Mouse (Mus musculus): ENCODE measurements around the gene Aig1. TPM values are rescaled to one million over a fixed set of nuclear protein-coding genes. Genes with fewer than 3 reads are reported as not detected.

Gene Aig1
- polyA plus RNA-seq, 1 experiment from 2014 or later, result 22.0 TPM

DNA sequence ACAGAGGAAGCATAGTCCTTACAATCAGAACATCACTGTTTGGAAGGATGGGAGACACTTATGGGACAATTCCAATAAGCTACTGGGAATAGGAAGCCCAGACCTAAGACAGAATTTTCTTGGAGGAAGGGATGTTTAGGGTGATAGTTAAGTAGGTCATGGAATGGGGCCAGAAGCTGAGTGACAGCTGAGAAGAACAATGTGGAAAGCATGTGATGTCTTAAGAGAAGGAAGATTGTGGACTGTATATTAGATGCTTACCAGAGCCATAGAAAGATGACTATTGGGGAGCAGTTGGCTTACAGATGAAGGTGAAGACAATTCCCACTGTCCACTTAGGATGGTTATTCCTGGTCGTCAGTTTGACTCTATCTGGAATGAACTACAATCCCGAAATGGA lies 191.3 kb downstream of the Aig1 start:
- 82% methylated on average over 2 of the region's 2 CpGs for WGBS
- no peaks in the 10 kb centered on the region for H3K36me3 ChIP-seq (ENCODE audit: control insufficient read depth, insufficient read depth, low read length)
- DNase-seq (ENCODE audit: low spot score), result no peak
- no peaks in the 10 kb centered on the region for H3K27me3 ChIP-seq (ENCODE audit: control insufficient read depth, insufficient read depth, low read length)
- no peak overlapping the region for H3K9ac ChIP-seq (ENCODE audit: low read length)
- no peaks in the 10 kb centered on the region for H3K9me3 ChIP-seq (ENCODE audit: control insufficient read depth, low read length)
- no peak for ATAC-seq (replicated peaks; ENCODE audit: low FRiP score)
- 0 out of 2 replicates have a peak, but pooled peaks cover 2% of the 10 kb centered on the region for H3K4me1 ChIP-seq (replicated peaks; ENCODE audit: control insufficient read depth, insufficient read depth, low read length)
- H3K27ac ChIP-seq (ENCODE audit: low read depth, low read length), result no peak overlapping the region
- no peak overlapping the region for H3K4me2 ChIP-seq (ENCODE audit: low read depth, low read length, severe bottlenecking)
- H3K4me3 ChIP-seq (ENCODE audit: low read depth, low read length), result no peak overlapping the region

DNA sequence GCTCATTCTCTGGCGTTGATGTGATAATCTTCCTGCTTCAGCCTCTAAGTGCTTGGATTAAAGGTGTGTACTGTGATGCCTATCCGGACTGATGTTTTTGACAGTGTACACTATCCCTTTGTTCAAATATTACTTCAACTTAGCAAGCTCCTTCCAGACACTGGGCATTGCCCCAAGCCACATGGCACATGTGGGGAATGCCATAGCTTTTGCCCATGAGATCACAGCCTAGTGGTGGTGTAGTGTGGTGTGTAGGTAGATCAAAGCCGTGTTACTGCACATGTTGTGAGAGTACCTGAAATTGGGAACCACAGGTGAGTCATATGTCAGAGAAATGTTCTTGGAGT lies 193.8 kb downstream of the Aig1 start:
- H3K4me1 ChIP-seq (replicated peaks; ENCODE audit: control insufficient read depth, insufficient read depth, low read length), result 0 out of 2 replicates have a peak, but pooled peaks cover 2% of the 10 kb centered on the region
- ATAC-seq (replicated peaks; ENCODE audit: low FRiP score) (no peak), DNase-seq (ENCODE audit: low spot score) (no peak)
- no peak overlapping the region for H3K4me3 ChIP-seq (ENCODE audit: low read depth, low read length)
- no peaks in the 10 kb centered on the region for H3K27me3 ChIP-seq (ENCODE audit: control insufficient read depth, insufficient read depth, low read length)
- no peak overlapping the region for H3K4me2 ChIP-seq (ENCODE audit: low read depth, low read length, severe bottlenecking)
- H3K9me3 ChIP-seq (ENCODE audit: control insufficient read depth, low read length), result no peaks in the 10 kb centered on the region
- H3K27ac ChIP-seq (ENCODE audit: low read depth, low read length), result no peak overlapping the region
- H3K9ac ChIP-seq (ENCODE audit: low read length), result no peak overlapping the region
- WGBS, result 76% methylated on average over 3 of the region's 3 CpGs
- H3K36me3 ChIP-seq (ENCODE audit: control insufficient read depth, insufficient read depth, low read length), result no peaks in the 10 kb centered on the region

DNA sequence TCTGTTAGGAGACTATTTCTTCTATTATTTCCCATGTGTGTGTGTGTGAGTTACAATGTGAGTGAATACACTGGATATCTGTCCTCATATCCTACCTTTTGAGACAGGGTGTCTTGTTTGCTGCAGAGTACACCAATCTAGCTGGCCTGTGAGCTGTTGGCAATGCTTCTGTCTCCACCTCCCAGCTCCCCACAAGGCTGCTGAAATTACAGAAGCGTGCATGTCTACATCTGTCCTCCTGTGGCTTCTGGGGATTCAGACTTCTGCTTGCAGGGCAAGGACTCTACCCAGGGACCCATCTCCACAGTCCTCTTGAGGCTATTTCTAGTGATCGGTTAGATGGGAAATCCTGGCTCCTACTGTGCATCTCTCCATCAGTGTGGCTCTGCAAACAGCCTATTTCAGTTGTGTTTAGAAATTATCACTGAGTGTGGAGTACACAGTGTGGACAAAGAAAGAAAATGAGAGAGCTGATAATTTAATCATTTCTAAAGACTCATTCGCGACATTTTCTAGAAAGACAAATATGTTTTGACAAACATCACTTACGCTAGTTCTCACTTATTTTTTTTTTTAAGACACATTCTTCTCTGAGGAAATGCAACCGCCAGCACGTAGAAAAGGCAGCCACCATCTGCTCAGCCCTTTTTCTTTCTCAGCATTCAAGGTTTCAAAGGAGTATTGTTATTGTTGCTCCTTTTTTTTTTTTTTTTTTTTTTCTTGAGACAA lies 194.3 kb downstream of the Aig1 start:
- Histone ChIP-seq H3K4me2 (ENCODE audit: low read depth, low read length, severe bottlenecking) (no peak overlapping the region), H3K36me3 (ENCODE audit: control insufficient read depth, insufficient read depth, low read length) (no peaks in the 10 kb centered on the region), H3K9ac (ENCODE audit: low read length) (no peak overlapping the region), H3K27ac (ENCODE audit: low read depth, low read length) (no peak overlapping the region), H3K9me3 (ENCODE audit: control insufficient read depth, low read length) (no peaks in the 10 kb centered on the region), H3K4me1 (replicated peaks; ENCODE audit: control insufficient read depth, insufficient read depth, low read length) (0 out of 2 replicates have a peak, but pooled peaks cover 2% of the 10 kb centered on the region), H3K4me3 (ENCODE audit: low read depth, low read length) (no peak overlapping the region), H3K27me3 (ENCODE audit: control insufficient read depth, insufficient read depth, low read length) (no peaks in the 10 kb centered on the region)
- no peak for DNase-seq (ENCODE audit: low spot score)
- ATAC-seq (replicated peaks; ENCODE audit: low FRiP score), result no peak
- 76% methylated on average over 7 of the region's 7 CpGs for WGBS

DNA sequence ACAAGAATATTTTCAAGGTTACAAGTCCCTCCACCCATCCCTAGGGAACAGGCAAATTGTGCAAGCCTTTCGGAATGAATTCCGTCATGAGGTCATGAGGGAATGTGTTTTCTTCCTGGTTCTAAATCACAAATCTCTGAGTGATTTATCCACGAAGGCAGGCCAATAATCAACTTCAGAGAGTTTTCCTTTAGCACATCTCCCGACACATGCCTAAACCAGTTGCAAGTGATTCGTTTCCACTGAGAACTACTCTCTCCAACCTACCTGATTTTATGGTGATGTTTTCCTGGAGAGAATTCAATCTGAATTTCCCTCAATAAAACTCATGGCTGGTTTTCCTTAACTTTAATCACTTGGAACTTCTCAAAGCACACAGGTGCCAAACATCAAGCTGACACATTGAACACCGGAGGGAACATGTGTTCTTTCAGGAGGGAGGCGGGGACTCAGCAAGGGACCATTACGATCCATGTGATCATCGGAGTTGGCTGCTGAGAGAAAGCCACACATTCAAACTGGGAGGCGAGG lies 201.5 kb downstream of the Aig1 start:
- H3K27ac ChIP-seq (ENCODE audit: low read depth, low read length), result no peak overlapping the region
- no peak for ATAC-seq (replicated peaks; ENCODE audit: low FRiP score)

DNA sequence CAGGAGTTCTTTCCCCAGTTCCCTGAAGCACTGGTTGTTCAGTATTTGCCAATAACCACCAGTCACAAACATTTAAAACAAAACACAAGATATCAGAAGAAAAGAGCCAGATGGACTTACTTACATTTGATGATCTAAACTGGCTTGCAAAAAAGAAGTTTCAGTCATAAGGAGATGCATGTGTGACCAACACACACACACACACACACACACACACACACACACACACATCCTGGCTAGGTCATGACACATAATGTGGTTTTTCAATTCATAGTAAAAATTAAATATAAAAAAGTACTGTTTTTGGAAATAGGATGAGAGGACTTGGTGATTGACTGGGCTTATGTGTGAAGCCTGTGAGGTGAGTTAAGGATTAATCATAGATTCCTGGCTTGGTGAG lies 205.3 kb downstream of the Aig1 start:
- Histone ChIP-seq H3K4me3 (ENCODE audit: low read depth, low read length) (no peak overlapping the region), H3K4me2 (ENCODE audit: low read depth, low read length, severe bottlenecking) (no peak overlapping the region), H3K27ac (ENCODE audit: low read depth, low read length) (no peak overlapping the region), H3K4me1 (replicated peaks; ENCODE audit: control insufficient read depth, insufficient read depth, low read length) (no peaks in the 10 kb centered on the region), H3K36me3 (ENCODE audit: control insufficient read depth, insufficient read depth, low read length) (no peaks in the 10 kb centered on the region), H3K9me3 (ENCODE audit: control insufficient read depth, low read length) (no peaks in the 10 kb centered on the region), H3K9ac (ENCODE audit: low read length) (no peak overlapping the region), H3K27me3 (ENCODE audit: control insufficient read depth, insufficient read depth, low read length) (no peaks in the 10 kb centered on the region)
- DNase-seq (ENCODE audit: low spot score), result no peak
- ATAC-seq (replicated peaks; ENCODE audit: low FRiP score), result no peak

More for the DNA sequence above, 201.5 kb downstream of the Aig1 start:
- Histone ChIP-seq H3K4me1 (replicated peaks; ENCODE audit: control insufficient read depth, insufficient read depth, low read length) (no peaks in the 10 kb centered on the region), H3K4me2 (ENCODE audit: low read depth, low read length, severe bottlenecking) (no peak overlapping the region), H3K9me3 (ENCODE audit: control insufficient read depth, low read length) (no peaks in the 10 kb centered on the region), H3K36me3 (ENCODE audit: control insufficient read depth, insufficient read depth, low read length) (no peaks in the 10 kb centered on the region), H3K9ac (ENCODE audit: low read length) (no peak overlapping the region), H3K27me3 (ENCODE audit: control insufficient read depth, insufficient read depth, low read length) (no peaks in the 10 kb centered on the region), H3K4me3 (ENCODE audit: low read depth, low read length) (no peak overlapping the region)
- DNase-seq (ENCODE audit: low spot score), result no peak
- 88% methylated on average over 10 of the region's 10 CpGs for WGBS

DNA sequence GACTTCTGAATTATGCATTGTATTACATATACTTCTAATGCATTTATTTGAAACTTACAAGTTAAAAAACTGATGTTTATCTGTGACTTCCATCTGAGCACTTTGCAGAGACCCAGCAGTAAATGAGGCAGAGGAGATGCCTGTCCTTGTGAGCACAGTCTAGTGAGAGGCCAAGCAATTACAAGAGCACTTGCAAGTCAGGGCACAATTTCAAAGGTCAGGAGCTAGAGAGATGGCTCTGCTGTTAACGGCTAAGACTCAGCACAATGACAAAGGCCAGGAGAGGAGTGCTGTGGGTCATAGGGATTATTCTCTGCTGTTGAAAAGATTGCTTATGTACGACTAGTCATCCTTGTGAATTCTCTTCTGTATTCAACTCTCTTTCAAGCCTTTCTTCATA lies 209.0 kb downstream of the Aig1 start:
- no peak for DNase-seq (ENCODE audit: low spot score)

DNA sequence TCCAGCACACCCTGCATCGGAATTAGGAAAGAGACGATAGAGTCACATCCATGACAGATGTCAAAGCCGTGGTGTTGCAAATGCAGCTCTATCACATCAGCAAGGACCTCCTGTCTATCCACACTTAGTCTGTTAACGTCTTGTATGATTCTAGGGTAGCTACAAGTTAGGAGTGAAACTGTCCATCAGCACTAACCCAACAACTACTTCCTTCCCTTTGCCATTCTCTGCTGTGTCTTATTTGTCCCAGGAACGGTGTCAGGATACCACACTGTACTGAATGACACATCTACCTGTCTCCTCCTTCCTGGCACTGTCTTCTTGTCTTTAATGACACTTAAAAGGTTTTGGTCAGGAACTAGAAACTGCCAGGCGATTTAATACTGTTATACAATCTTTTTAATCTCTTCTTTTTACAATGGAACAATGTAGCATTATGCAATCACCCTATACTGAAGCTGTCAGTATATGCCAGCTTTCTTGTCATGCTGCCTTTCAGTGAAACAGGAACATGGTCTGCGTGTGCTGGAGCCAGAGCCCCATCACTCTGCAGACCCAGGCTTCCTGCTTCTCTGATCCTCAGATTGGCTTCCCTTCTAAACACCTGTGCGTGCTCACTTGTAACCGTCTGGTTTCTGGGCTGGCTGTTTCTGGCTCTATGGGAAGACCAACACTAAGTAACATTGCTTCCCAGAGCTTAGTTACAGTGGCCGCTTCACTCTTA lies 214.9 kb downstream of the Aig1 start:
- WGBS, result 86% methylated on average over 10 of the region's 10 CpGs
- Histone ChIP-seq H3K36me3 (ENCODE audit: control insufficient read depth, insufficient read depth, low read length) (no peaks in the 10 kb centered on the region), H3K9me3 (ENCODE audit: control insufficient read depth, low read length) (no peaks in the 10 kb centered on the region), H3K27me3 (ENCODE audit: control insufficient read depth, insufficient read depth, low read length) (no peaks in the 10 kb centered on the region), H3K9ac (ENCODE audit: low read length) (no peak overlapping the region), H3K4me2 (ENCODE audit: low read depth, low read length, severe bottlenecking) (no peak overlapping the region), H3K4me1 (replicated peaks; ENCODE audit: control insufficient read depth, insufficient read depth, low read length) (no peaks in the 10 kb centered on the region), H3K4me3 (ENCODE audit: low read depth, low read length) (no peak overlapping the region), H3K27ac (ENCODE audit: low read depth, low read length) (no peak overlapping the region)
- ATAC-seq (replicated peaks; ENCODE audit: low FRiP score) (no peak), DNase-seq (ENCODE audit: low spot score) (no peak)

More for the DNA sequence above, 209.0 kb downstream of the Aig1 start:
- Histone ChIP-seq H3K9ac (ENCODE audit: low read length) (no peak overlapping the region), H3K36me3 (ENCODE audit: control insufficient read depth, insufficient read depth, low read length) (no peaks in the 10 kb centered on the region), H3K9me3 (ENCODE audit: control insufficient read depth, low read length) (no peaks in the 10 kb centered on the region), H3K4me3 (ENCODE audit: low read depth, low read length) (no peak overlapping the region), H3K4me1 (replicated peaks; ENCODE audit: control insufficient read depth, insufficient read depth, low read length) (no peaks in the 10 kb centered on the region), H3K27me3 (ENCODE audit: control insufficient read depth, insufficient read depth, low read length) (no peaks in the 10 kb centered on the region), H3K4me2 (ENCODE audit: low read depth, low read length, severe bottlenecking) (no peak overlapping the region), H3K27ac (ENCODE audit: low read depth, low read length) (no peak overlapping the region)
- WGBS, result 24% methylated on average over 2 of the region's 2 CpGs
- no peak for ATAC-seq (replicated peaks; ENCODE audit: low FRiP score)

DNA sequence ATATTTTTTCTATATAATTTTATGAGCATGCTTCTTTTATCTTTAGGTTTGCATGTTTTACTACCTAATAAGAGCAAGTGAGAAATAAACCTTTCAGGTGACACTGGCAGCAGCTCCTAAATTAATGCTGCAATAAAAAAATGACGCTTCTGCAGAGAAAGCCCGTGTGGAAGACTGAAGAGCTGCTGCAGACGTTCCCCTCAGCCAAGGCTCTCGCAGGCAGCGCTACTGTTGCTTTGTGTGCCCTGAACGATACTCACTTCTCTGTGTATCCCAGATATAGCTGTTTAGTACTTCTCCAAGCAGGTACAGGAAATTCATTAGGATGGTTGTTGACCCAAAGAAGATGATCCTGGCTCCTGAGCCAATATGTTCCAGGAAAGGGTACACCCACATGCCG lies 215.5 kb downstream of the Aig1 start:
- no peak overlapping the region for H3K27ac ChIP-seq (ENCODE audit: low read depth, low read length)
- no peak overlapping the region for H3K4me2 ChIP-seq (ENCODE audit: low read depth, low read length, severe bottlenecking)
- DNase-seq (ENCODE audit: low spot score), result no peak
- H3K9ac ChIP-seq (ENCODE audit: low read length), result no peak overlapping the region
- no peak for ATAC-seq (replicated peaks; ENCODE audit: low FRiP score)
- H3K4me3 ChIP-seq (ENCODE audit: low read depth, low read length), result no peak overlapping the region
- no peaks in the 10 kb centered on the region for H3K9me3 ChIP-seq (ENCODE audit: control insufficient read depth, low read length)
- H3K27me3 ChIP-seq (ENCODE audit: control insufficient read depth, insufficient read depth, low read length), result no peaks in the 10 kb centered on the region
- 91% methylated on average over 7 of the region's 7 CpGs for whole genome bisulfite sequencing
- no peaks in the 10 kb centered on the region for H3K36me3 ChIP-seq (ENCODE audit: control insufficient read depth, insufficient read depth, low read length)
- H3K4me1 ChIP-seq (replicated peaks; ENCODE audit: control insufficient read depth, insufficient read depth, low read length), result no peaks in the 10 kb centered on the region

All from forebrain, embryonic 11.5 days (tissue).